Mouse (Mus musculus) MEL (cell line): ENCODE measurements around the gene Nmi. TPM values are rescaled to one million over a fixed set of nuclear protein-coding genes. Genes with fewer than 3 reads are reported as not detected.

ENCODE experiments used
- DNase-seq: peaks from one replicate; pipeline ENCODE4 v3.0.0; 2011; ENCODE audit warnings: low read depth, low spot score
- H3K27ac ChIP-seq: 2 replicates; pipeline ENCODE4 v1.5.1; 2012; ENCODE audit warnings: low read depth, mild to moderate bottlenecking, control low read depth, low read length, moderate library complexity; ENCODE audit not compliant: control insufficient read depth
- H3K27me3 ChIP-seq, 2 experiments: fragments of 150-350 bp in 1 of 2; sonication (generic) in 1 of 2; 2 replicates each; pipeline ENCODE4 v1.6.1; 2012; ENCODE audit warnings: low read length in 2 of 2, mild to moderate bottlenecking in 2 of 2, improper control_type of control experiment in 1 of 2, moderate library complexity in 1 of 2; ENCODE audit not compliant: insufficient read depth in 2 of 2, control insufficient read depth in 1 of 2
- H3K36me3 ChIP-seq, 2 experiments: 2 replicates each; pipeline ENCODE4 v1.6.1; 2012 to 2014; ENCODE audit warnings: low read length in 2 of 2, improper control_type of control experiment in 1 of 2, inconsistent platforms in 1 of 2, mild to moderate bottlenecking in 1 of 2; ENCODE audit not compliant: insufficient read depth in 2 of 2, control insufficient read depth in 1 of 2
- H3K4me1 ChIP-seq, 2 experiments: fragments of 150-350 bp in 1 of 2; sonication (generic) in 1 of 2; 2 replicates each; pipeline ENCODE4 v1.6.1; 2012; ENCODE audit warnings: low read length in 2 of 2, improper control_type of control experiment in 1 of 2, mild to moderate bottlenecking in 1 of 2; ENCODE audit not compliant: insufficient read depth in 2 of 2, control insufficient read depth in 1 of 2
- H3K4me3 ChIP-seq, 2 experiments: fragments of 150-350 bp in 1 of 2; sonication (generic) in 1 of 2; 2 replicates each; pipeline ENCODE4 v1.5.1; 2012; ENCODE audit warnings: low read depth in 2 of 2, low read length in 2 of 2, mild to moderate bottlenecking in 2 of 2, moderate library complexity in 2 of 2, control low read depth in 1 of 2, improper control_type of control experiment in 1 of 2; ENCODE audit not compliant: control insufficient read depth in 1 of 2, insufficient read depth in 1 of 2
- H3K79me2 ChIP-seq: 2 replicates; pipeline ENCODE4 v1.6.1; 2012; ENCODE audit warnings: mild to moderate bottlenecking, low read length, moderate library complexity; ENCODE audit not compliant: control insufficient read depth, poor library complexity, insufficient read depth
- H3K9ac ChIP-seq: 2 replicates; pipeline ENCODE4 v1.6.1; 2012; ENCODE audit warnings: low read depth, mild to moderate bottlenecking, control low read depth, low read length, moderate library complexity; ENCODE audit not compliant: control insufficient read depth, poor library complexity, severe bottlenecking
- H3K9me3 ChIP-seq: fragments of 150-350 bp; sonication (generic); replicated peaks from 2 replicates; pipeline ENCODE4 v1.6.1; 2012; ENCODE audit warnings: mild to moderate bottlenecking, low read length, improper control_type of control experiment, moderate library complexity; ENCODE audit not compliant: insufficient read depth
- BHLHE40 ChIP-seq: IDR thresholded peaks from 2 replicates; pipeline ENCODE4 v1.6.1; 2012; ENCODE audit warnings: low read depth, mild to moderate bottlenecking, inconsistent platforms, low read length, improper control_type of control experiment, borderline replicate concordance
- CHD1 ChIP-seq: IDR thresholded peaks from 2 replicates; pipeline ENCODE4 v1.6.1; 2012; ENCODE audit warnings: low read depth, mild to moderate bottlenecking, inconsistent platforms, low read length, improper control_type of control experiment
- EP300 ChIP-seq, 2 experiments: IDR thresholded peaks; 2 replicates each; pipeline ENCODE4 v1.6.1; 2011; ENCODE audit warnings: improper control_type of control experiment in 2 of 2, low read length in 2 of 2, low read depth in 1 of 2, mild to moderate bottlenecking in 1 of 2
- GABPA ChIP-seq: IDR thresholded peaks from 2 replicates; pipeline ENCODE4 v1.6.1; 2012; ENCODE audit warnings: low read depth, mild to moderate bottlenecking, inconsistent platforms, low read length, improper control_type of control experiment, moderate library complexity
- KAT2A ChIP-seq: conservative IDR thresholded peaks from 2 replicates; pipeline ENCODE4 v1.6.1; 2012; ENCODE audit warnings: low read depth, low read length, improper control_type of control experiment, inconsistent platforms
- MAFK ChIP-seq: IDR thresholded peaks from 2 replicates; pipeline ENCODE4 v1.6.1; 2011; ENCODE audit warnings: low read depth, mild to moderate bottlenecking, low read length, improper control_type of control experiment, borderline replicate concordance
- POLR2A ChIP-seq, 2 experiments: IDR thresholded peaks; 2 replicates each; pipeline ENCODE4 v1.6.1; 2011 to 2012; ENCODE audit warnings: low read length in 2 of 2, mild to moderate bottlenecking in 2 of 2, control low read depth in 1 of 2, improper control_type of control experiment in 1 of 2, low read depth in 1 of 2, moderate library complexity in 1 of 2; ENCODE audit not compliant: control insufficient read depth in 1 of 2, insufficient read depth in 1 of 2, poor library complexity in 1 of 2
- POLR2AphosphoS2 ChIP-seq: IDR thresholded peaks from 2 replicates; pipeline ENCODE4 v1.6.1; 2011; ENCODE audit warnings: low read length, improper control_type of control experiment
- POLR2AphosphoS5 ChIP-seq: IDR thresholded peaks from 2 replicates; pipeline ENCODE4 v1.6.1; 2012; ENCODE audit warnings: low read depth, borderline replicate concordance, mild to moderate bottlenecking, inconsistent platforms, low read length, moderate library complexity, mixed read lengths
- RCOR1 ChIP-seq: IDR thresholded peaks from 2 replicates; pipeline ENCODE4 v1.6.1; 2012; ENCODE audit warnings: low read depth, mild to moderate bottlenecking, inconsistent platforms, low read length, improper control_type of control experiment
- SIN3A ChIP-seq: IDR thresholded peaks from 2 replicates; pipeline ENCODE4 v1.6.1; 2012; ENCODE audit warnings: low read length, improper control_type of control experiment, inconsistent platforms
- SMC3 ChIP-seq: IDR thresholded peaks from 2 replicates; pipeline ENCODE4 v1.6.1; 2011; ENCODE audit warnings: low read depth, low read length, improper control_type of control experiment
- TBP ChIP-seq: IDR thresholded peaks from 2 replicates; pipeline ENCODE4 v1.8.0; 2011; ENCODE audit warnings: low read depth, low read length, improper control_type of control experiment
- TCF12 ChIP-seq: IDR thresholded peaks from 2 replicates; pipeline ENCODE4 v1.6.1; 2014; ENCODE audit warnings: low read depth, mild to moderate bottlenecking, inconsistent platforms, low read length, improper control_type of control experiment, moderate library complexity
- UBTF ChIP-seq: IDR thresholded peaks from 2 replicates; pipeline ENCODE4 v1.6.1; 2012; ENCODE audit warnings: low read depth, mild to moderate bottlenecking, inconsistent platforms, low read length, improper control_type of control experiment, moderate library complexity, borderline replicate concordance; ENCODE audit not compliant: insufficient read depth
- USF1 ChIP-seq: IDR thresholded peaks from 2 replicates; pipeline ENCODE4 v1.6.1; 2014; ENCODE audit warnings: low read depth, mild to moderate bottlenecking, inconsistent platforms, low read length, improper control_type of control experiment, moderate library complexity
- USF2 ChIP-seq, 2 experiments: IDR thresholded peaks; 2 replicates each; pipeline ENCODE4 v1.6.1; 2011 to 2012; ENCODE audit warnings: improper control_type of control experiment in 2 of 2, low read length in 2 of 2, borderline replicate concordance in 1 of 2, inconsistent platforms in 1 of 2, low read depth in 1 of 2, mild to moderate bottlenecking in 1 of 2; ENCODE audit not compliant: insufficient read depth in 1 of 2
- ZC3H11A ChIP-seq: IDR thresholded peaks from 2 replicates; pipeline ENCODE4 v1.6.1; 2012; ENCODE audit warnings: low read depth, mild to moderate bottlenecking, inconsistent platforms, low read length, improper control_type of control experiment
- ZKSCAN1 ChIP-seq: IDR thresholded peaks from 2 replicates; pipeline ENCODE4 v1.6.1; 2012; ENCODE audit warnings: low read depth, mild to moderate bottlenecking, inconsistent platforms, low read length, improper control_type of control experiment, moderate library complexity
- ZNF384 ChIP-seq: IDR thresholded peaks from 2 replicates; pipeline ENCODE4 v1.6.1; 2012; ENCODE audit warnings: low read depth, mild to moderate bottlenecking, inconsistent platforms, low read length, improper control_type of control experiment
- polyA plus RNA-seq, 2 experiments: library from polyadenylated mRNA; stranded (reverse) in 1 of 2; unstranded in 1 of 2; fragments of >175 nt in 1 of 2; fragments of >200 nt in 1 of 2; gene quantifications; 2 replicates each; pipeline versions ENCODE4 v1.2.1 to v1.2.4; 2012; ENCODE audit warnings: low replicate concordance in 2 of 2, low read depth in 1 of 2; ENCODE audit not compliant: insufficient read length in 2 of 2, insufficient read depth in 1 of 2, missing spikeins in 1 of 2
- total RNA-seq: library from RNA; depleted of rRNA; stranded (reverse); fragments of 300-350 nt; gene quantifications from 2 replicates; pipeline ENCODE4 v1.2.3, GENCODE M21; 2012

Gene Nmi
- total and polyA plus RNA-seq, 3 experiments, result 12.1 to 14.1 TPM; not detected in 1

DNA sequence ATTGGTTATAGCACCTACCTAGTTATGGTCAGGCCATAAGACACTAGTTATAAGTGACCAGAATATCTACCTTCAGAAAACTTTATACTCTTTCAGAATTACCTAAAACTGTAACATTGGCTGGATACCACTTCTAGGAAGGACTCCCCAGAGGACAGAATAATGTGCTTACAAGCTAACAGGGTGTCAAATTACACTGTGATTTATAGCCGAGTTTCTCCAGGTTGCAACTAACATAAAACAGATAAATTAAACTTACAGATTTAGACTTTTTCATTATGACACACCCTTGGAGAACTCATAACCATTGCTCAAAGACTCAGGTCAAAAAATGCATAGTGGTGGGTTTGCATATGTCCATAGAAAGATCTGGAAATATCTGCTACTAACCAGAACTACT lies 22.4 kb downstream of the Nmi start:
- TF ChIP-seq POLR2AphosphoS2 (no peak), ZNF384 (no peak), KAT2A (no peak), USF2 (IDR thresholded peaks at IDR 0.05; ENCODE audit: borderline replicate concordance in 1 of 2, insufficient read depth in 1 of 2, low read depth in 1 of 2, low read length in 2 of 2) (no peak), ZC3H11A (no peak), SMC3 (no peak), BHLHE40 (no peak), GABPA (no peak), TCF12 (no peak), RCOR1 (no peak), UBTF (no peak), TBP (no peak), POLR2AphosphoS5 (no peak), ZKSCAN1 (no peak), POLR2A (IDR thresholded peaks at IDR 0.05; ENCODE audit: control insufficient read depth in 1 of 2, insufficient read depth in 1 of 2, low read depth in 1 of 2, low read length in 2 of 2, poor library complexity in 1 of 2) (no peak), CHD1 (no peak), SIN3A (no peak), MAFK (no peak), USF1 (no peak), EP300 (IDR thresholded peaks at IDR 0.05; ENCODE audit: low read depth in 1 of 2, low read length in 2 of 2) (no peak)
- no peak for DNase-seq
- Histone ChIP-seq H3K36me3 (peaks cover 0 to 4% of the 10 kb centered on the region in 2 experiments; a peak in 1 of 4 replicates), H3K4me3 (no peak overlapping the region), H3K27ac (no peak overlapping the region), H3K27me3 (no peaks in the 10 kb centered on the region), H3K9ac (no peak overlapping the region), H3K4me1 (peaks cover 4 to 6% of the 10 kb centered on the region in 2 experiments), H3K9me3 (no peaks in the 10 kb centered on the region), H3K79me2 (no peaks in the 10 kb centered on the region)
